Mouse (Mus musculus): Measurements from ENCODE around the gene Lrrn1. TPM values are rescaled to one million over a fixed set of nuclear protein-coding genes. Genes with fewer than 3 reads are reported as not detected.

Gene Lrrn1
- total RNA-seq, 2 experiments from 2014 or later, result 0.31 to 0.41 TPM

- intact Hi-C loops (cut with DNase I), result no loop called here
- DNase-seq, result no peak
Observed at GRCm38 (mm10) chr6:107575405-107575804, 45.8 kb downstream of the Lrrn1 start.

GRCm38 (mm10) chr6:107577309-107577708 is 47.7 kb downstream of the Lrrn1 start:
- no peak for DNase-seq

GRCm38 (mm10) chr6:107583759-107584383 is 54.3 kb downstream of the Lrrn1 start:
- intact Hi-C loops (cut with DNase I), result no loop called here
- no peak for DNase-seq

More at GRCm38 (mm10) chr6:107577309-107577708, 47.7 kb downstream of the Lrrn1 start:
- intact Hi-C loops (cut with DNase I), result no loop called here

GRCm38 (mm10) chr6:107605151-107605550 is 75.6 kb downstream of the Lrrn1 start:
- intact Hi-C loops (cut with DNase I), result no loop called here
- no peak for DNase-seq

- intact Hi-C loops (cut with DNase I), result no loop called here
Observed at GRCm38 (mm10) chr6:107614288-107614687, 84.7 kb downstream of the Lrrn1 start.

More at GRCm38 (mm10) chr6:107614288-107614687, 84.7 kb downstream of the Lrrn1 start:
- no peak for DNase-seq
